Mouse (Mus musculus) T-cell, adult 2 months (primary cell): ENCODE measurements at regions not wholly inside any gene's neighbourhood (a gene's known extent, or its start where the extent isn't known, plus 50 kb on each side); places are given as distances from the start of the nearest gene placed in this dataset.
A peak's percentile ranks its signal among the peaks of the same experiment; 100 is the strongest.
"Not testable (repeated sequence)": the region's sequence is repeated elsewhere in the genome, so short reads cannot be mapped to it uniquely, and the experiment has no call there.

Experiments used
- DNase-seq: peaks from one replicate; pipeline ENCODE4 v3.0.0; 2022; ENCODE audit warnings: low spot score

DNA sequence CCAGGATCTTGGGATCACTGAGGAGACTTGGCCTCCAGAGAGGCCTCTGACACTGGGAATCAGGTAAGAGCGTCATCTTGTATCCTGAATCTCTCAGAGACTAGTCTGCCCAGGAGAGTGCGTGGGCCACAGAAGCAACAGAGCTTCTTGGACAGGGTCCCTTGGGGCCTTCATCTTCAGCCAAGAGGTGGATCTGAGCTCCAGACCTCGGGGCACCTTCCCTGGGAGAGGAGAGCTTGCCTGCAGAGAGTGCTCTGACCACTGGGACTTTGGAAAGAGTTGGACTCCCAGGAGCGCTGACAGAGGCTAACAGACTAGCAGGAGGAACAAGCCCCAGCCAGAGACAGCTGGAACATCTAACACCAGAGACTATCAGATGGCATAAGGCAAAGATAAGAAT, 73.9 kb upstream of the Gm15319 start:
- DNase-seq, result peak; percentile 18

DNA sequence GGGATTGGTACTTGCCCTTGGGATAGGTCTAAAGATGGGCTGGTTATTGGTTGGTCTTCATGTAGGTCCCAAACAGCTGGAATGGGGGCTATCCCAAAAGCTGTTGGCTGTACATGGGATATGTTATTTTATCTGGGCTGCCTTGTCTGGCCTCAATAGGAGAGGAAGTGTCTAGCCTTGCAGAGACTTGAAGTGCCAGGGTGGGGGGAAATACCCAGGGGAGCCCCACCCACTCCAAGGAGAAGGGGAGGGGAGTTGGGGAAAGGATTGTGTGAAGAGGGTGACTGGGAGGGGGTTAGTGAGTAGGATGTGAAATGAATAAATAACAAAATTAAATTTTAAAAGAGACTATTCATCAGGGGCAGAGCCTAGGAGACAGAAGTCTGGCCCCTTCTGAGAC, 70.2 kb upstream of the Gm15319 start:
- DNase-seq, result peak; percentile 27

DNA sequence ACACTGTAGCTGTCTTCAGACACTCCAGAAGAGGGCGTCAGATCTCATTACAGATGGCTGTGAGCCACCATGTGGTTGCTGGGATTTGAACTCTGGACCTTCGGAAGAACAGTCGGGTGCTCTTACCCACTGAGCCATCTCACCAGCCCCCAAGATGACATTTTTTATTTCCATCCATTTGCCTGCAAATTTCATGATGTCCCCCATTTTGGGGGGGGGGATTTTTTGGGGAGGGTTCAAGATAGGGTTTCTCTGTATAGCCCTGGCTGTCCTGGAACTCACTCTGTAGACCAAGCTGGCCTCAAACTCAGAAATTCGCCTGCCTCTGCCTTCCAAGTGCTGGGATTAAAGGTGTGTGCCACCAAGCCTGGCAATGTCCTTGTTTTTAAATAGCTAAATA, 66.5 kb upstream of the Gm15319 start:
- DNase-seq, result not testable (repeated sequence)

DNA sequence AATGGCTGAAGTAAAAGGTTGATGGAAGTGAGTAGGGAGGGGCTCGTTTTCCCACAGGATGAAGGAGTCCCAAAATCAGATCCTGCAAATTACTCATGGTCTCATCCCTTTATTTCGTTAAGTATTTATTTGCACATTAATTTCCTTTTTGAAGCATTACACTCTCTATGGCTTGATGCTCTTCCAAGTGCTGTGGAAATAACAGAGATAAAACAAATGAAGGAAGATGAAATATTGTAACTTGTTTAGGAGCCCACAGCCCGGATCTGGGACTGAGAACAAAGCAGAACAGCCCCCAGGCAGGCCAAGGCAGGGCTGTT, 61.9 kb upstream of the Gm15319 start:
- DNase-seq, result not testable (repeated sequence)

DNA sequence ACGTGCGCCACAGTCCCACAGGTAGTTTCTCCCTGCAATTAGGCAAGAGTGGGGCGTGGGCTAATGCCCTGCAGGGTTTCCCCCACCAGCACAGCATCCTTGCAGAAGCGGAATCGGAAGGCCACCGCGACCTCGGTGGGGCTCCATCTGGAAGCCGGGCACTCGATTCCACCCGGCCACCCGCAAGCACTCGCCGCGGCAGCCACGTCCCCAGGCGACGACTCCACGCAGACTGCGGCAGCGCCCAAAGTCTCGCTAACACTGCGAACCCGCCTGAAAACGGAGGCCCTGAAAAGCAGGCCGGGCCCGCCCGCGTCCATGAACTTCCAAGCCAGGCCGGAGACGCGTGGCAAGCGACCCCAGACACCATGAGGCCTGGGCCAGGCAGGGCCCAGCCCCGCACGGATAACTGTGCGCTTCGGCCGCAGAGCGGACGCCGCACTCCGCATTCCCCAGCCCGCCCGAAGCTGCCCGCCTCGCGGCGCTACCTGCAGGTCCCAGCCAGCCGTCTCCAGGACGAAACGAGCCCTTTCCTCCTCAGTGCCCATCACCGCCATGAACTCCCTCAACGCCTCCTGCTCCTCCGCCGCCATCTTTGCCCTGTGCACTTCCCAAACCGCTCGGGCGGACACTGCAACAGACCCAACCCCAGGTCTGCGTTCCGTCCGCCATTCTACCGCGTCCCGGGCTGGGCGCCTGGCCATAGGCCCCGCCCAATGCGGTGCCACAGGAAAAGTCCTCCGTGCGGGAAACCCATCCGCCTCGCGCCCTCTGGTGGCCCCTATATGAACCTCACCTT, 61.3 kb upstream of the Gm15319 start:
- DNase-seq, result peak; percentile 100

DNA sequence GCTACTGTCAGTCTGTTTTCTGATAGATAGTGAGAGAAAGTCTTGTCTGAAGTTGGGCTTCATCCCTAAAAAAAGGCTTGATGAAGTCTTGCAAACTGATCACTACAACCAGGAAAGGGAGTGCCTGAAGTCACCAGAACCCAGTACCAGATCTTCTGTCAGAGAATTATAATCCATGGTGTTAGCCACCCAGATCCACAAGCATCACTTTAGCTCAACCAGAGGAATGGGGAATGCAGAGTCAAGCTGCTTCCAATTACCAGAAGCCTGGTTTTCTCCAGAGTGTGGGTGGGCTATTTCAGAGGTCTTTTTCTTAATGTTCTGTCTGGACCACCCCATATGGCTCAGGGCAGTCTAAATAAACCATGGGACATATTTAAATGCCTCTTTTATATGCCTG, 57.8 kb upstream of the Gm15319 start:
- DNase-seq, result not testable (repeated sequence)
